Mouse (Mus musculus) embryonic facial prominence, embryonic 11.5 days (tissue): ENCODE data around the gene Cep170. TPM values are rescaled to one million over a fixed set of nuclear protein-coding genes. Genes with fewer than 3 reads are reported as not detected.

Experiments
- ATAC-seq: fragments of 200-750 bp; cut with Nextera tagmentation; replicated peaks from 2 replicates; pipeline ENCODE4 v1.8.0; 2017; ENCODE audit warnings: low read depth; ENCODE audit not compliant: insufficient number of reproducible peaks, low FRiP score, low TSS enrichment
- DNase-seq: peaks from one replicate; pipeline ENCODE4 v3.0.0-alpha.2; 2015; ENCODE audit warnings: low spot score
- H3K27ac ChIP-seq: fragments of 300-500 bp; sonication (generic); replicated peaks from 2 replicates; pipeline ENCODE4 v1.5.1; 2014; ENCODE audit warnings: mild to moderate bottlenecking, low read depth, low read length, control low read depth
- H3K27me3 ChIP-seq: fragments of 300-500 bp; sonication (generic); 2 replicates; pipeline ENCODE4 v1.6.1; 2014; ENCODE audit warnings: mild to moderate bottlenecking, low read length, moderate library complexity, mixed read lengths; ENCODE audit not compliant: control insufficient read depth, insufficient read depth
- H3K36me3 ChIP-seq: fragments of 300-500 bp; sonication (generic); replicated peaks from 2 replicates; pipeline ENCODE4 v1.6.1; 2014; ENCODE audit warnings: low read depth, mild to moderate bottlenecking, low read length, moderate library complexity, mixed read lengths; ENCODE audit not compliant: control insufficient read depth, insufficient read depth
- H3K4me1 ChIP-seq: fragments of 300-500 bp; sonication (generic); 2 replicates; pipeline ENCODE4 v1.6.1; 2014; ENCODE audit warnings: low read length, mixed read lengths; ENCODE audit not compliant: control insufficient read depth, insufficient read depth
- H3K4me2 ChIP-seq: fragments of 300-500 bp; sonication (generic); 2 replicates; pipeline ENCODE4 v1.6.1; 2014; ENCODE audit warnings: low read depth, mild to moderate bottlenecking, control low read depth, low read length, moderate library complexity
- H3K4me3 ChIP-seq: fragments of 300-500 bp; sonication (generic); 2 replicates; pipeline ENCODE4 v1.5.1; 2014; ENCODE audit warnings: low read depth, low read length, control low read depth
- H3K9ac ChIP-seq: fragments of 300-500 bp; sonication (generic); replicated peaks from 2 replicates; pipeline ENCODE4 v1.6.1; 2014; ENCODE audit warnings: mild to moderate bottlenecking, control low read depth, low read length
- H3K9me3 ChIP-seq: fragments of 300-500 bp; sonication (generic); replicated peaks from 2 replicates; pipeline ENCODE4 v1.6.1; 2016; ENCODE audit warnings: mild to moderate bottlenecking, low read length, inconsistent platforms, mixed read lengths; ENCODE audit not compliant: control insufficient read depth
- WGBS: fragments of 180-500 bp; shearing (Covaris S2); extraction: QIAGEN DNeasy Blood & Tissue Kit; methylation state at CpG from one replicate; pipeline ENCODE4 v1.1.7; 2014; 5-methylcytosine and 5-hydroxymethylcytosine counted together
- polyA plus RNA-seq: library from polyadenylated mRNA; unstranded; fragments of >200 nt; fragmentation: Nextera tagmentation; extraction: Ambion mirVana; gene quantifications from 2 replicates; pipeline ENCODE4 v1.2.1, GENCODE M21; 2014

Gene Cep170
- 46.5 and 50.5 TPM in 2 replicates for polyA plus RNA-seq

- Histone ChIP-seq H3K9ac (peak within 1 kb of the TSS; percentile 96), H3K27me3 (no peaks in the 10 kb centered on the region), H3K4me2 (peak within 1 kb of the TSS; percentile 62), H3K9me3 (no peaks in the 10 kb centered on the region), H3K4me1 (no peaks in the 10 kb centered on the region; the same call in 1 of the 2 replicates), H3K4me3 (peak within 1 kb of the TSS; percentile 91), H3K36me3 (no peaks in the 10 kb centered on the region), H3K27ac (peak within 1 kb of the TSS; percentile 97)
- DNase-seq: peak; percentile 99
- peak; percentile 98 for ATAC-seq
- WGBS: under 1% methylated on average over 24 of the region's 28 CpGs
These were observed at the start of gene Cep170 for GRCm38 (mm10) chr1:176814036-176814420. Cep170 (minus strand) TSS chr1:176814067.

- no peak overlapping the region for H3K27ac ChIP-seq
These were observed 48.2 kb upstream of the Cep170 start for GRCm38 (mm10) chr1:176861981-176862644.

GRCm38 (mm10) chr1:176852813-176853590 is 39.1 kb upstream of the Cep170 start:
- Histone ChIP-seq H3K9ac (no peak overlapping the region), H3K4me1 (no peaks in the 10 kb centered on the region), H3K27me3 (no peaks in the 10 kb centered on the region), H3K36me3 (no peaks in the 10 kb centered on the region), H3K27ac (no peak overlapping the region), H3K9me3 (no peaks in the 10 kb centered on the region), H3K4me3 (no peak overlapping the region), H3K4me2 (no peak overlapping the region)
- ATAC-seq (no peak), DNase-seq (no peak)
- 84% methylated on average over 9 of the region's 9 CpGs for WGBS

More at GRCm38 (mm10) chr1:176861981-176862644, 48.2 kb upstream of the Cep170 start:
- Histone ChIP-seq H3K4me1 (no peaks in the 10 kb centered on the region), H3K4me2 (no peak overlapping the region), H3K36me3 (no peaks in the 10 kb centered on the region), H3K9ac (no peak overlapping the region), H3K4me3 (no peak overlapping the region), H3K27me3 (no peaks in the 10 kb centered on the region), H3K9me3 (no peaks in the 10 kb centered on the region)
- peak; percentile 34; the same call in 1 of the 2 replicates for ATAC-seq
- 60% methylated on average over 9 of the region's 9 CpGs for WGBS
- peak; percentile 85 for DNase-seq

- Histone ChIP-seq H3K27ac (no peak overlapping the region), H3K4me1 (no peaks in the 10 kb centered on the region), H3K9me3 (no peaks in the 10 kb centered on the region), H3K4me3 (no peak overlapping the region), H3K36me3 (no peaks in the 10 kb centered on the region), H3K9ac (no peak overlapping the region), H3K27me3 (no peaks in the 10 kb centered on the region), H3K4me2 (no peak overlapping the region)
- WGBS: 92% methylated on average over 7 of the region's 7 CpGs
- no peak for ATAC-seq
- no peak for DNase-seq
These were observed 37.5 kb upstream of the Cep170 start for GRCm38 (mm10) chr1:176851401-176851800.

GRCm38 (mm10) chr1:176849377-176849776 is 35.5 kb upstream of the Cep170 start:
- WGBS: 81% methylated on average over 2 of the region's 2 CpGs

GRCm38 (mm10) chr1:176848613-176849290 is 34.9 kb upstream of the Cep170 start:
- no peak overlapping the region for H3K27ac ChIP-seq
- H3K4me3 ChIP-seq: no peak overlapping the region
- whole genome bisulfite sequencing: 66% methylated on average over 11 of the region's 11 CpGs
- H3K9ac ChIP-seq: no peak overlapping the region
- H3K4me1 ChIP-seq: no peaks in the 10 kb centered on the region
- H3K9me3 ChIP-seq: no peaks in the 10 kb centered on the region
- no peaks in the 10 kb centered on the region for H3K36me3 ChIP-seq
- DNase-seq (no peak), ATAC-seq (no peak; the same call in 1 of the 2 replicates)
- H3K27me3 ChIP-seq: no peaks in the 10 kb centered on the region
- no peak overlapping the region for H3K4me2 ChIP-seq

More at GRCm38 (mm10) chr1:176849377-176849776, 35.5 kb upstream of the Cep170 start:
- H3K4me2 ChIP-seq: no peak overlapping the region
- H3K4me1 ChIP-seq: no peaks in the 10 kb centered on the region
- DNase-seq (no peak), ATAC-seq (no peak)
- H3K4me3 ChIP-seq: no peak overlapping the region
- no peaks in the 10 kb centered on the region for H3K36me3 ChIP-seq
- H3K9me3 ChIP-seq: no peaks in the 10 kb centered on the region
- no peak overlapping the region for H3K9ac ChIP-seq
- no peaks in the 10 kb centered on the region for H3K27me3 ChIP-seq
- H3K27ac ChIP-seq: no peak overlapping the region

- whole genome bisulfite sequencing: 86% methylated on average over 10 of the region's 10 CpGs
- ATAC-seq: no peak
- no peak for DNase-seq
These were observed 33.4 kb upstream of the Cep170 start for GRCm38 (mm10) chr1:176847118-176847859.

More at GRCm38 (mm10) chr1:176847118-176847859, 33.4 kb upstream of the Cep170 start:
- no peak overlapping the region for H3K4me3 ChIP-seq
- no peaks in the 10 kb centered on the region for H3K4me1 ChIP-seq
- no peak overlapping the region for H3K4me2 ChIP-seq
- H3K9ac ChIP-seq: no peak overlapping the region
- no peaks in the 10 kb centered on the region for H3K36me3 ChIP-seq
- H3K27me3 ChIP-seq: no peaks in the 10 kb centered on the region
- H3K9me3 ChIP-seq: no peaks in the 10 kb centered on the region
- H3K27ac ChIP-seq: no peak overlapping the region
